Mouse (Mus musculus) left cerebral cortex, adult 8-10 months (tissue): Measurements from ENCODE around the gene Rep15. TPM values are rescaled to one million over a fixed set of nuclear protein-coding genes. Genes with fewer than 3 reads are reported as not detected.

Source experiments
- DNase-seq, 2 experiments: peaks; one replicate each; pipeline ENCODE4 v3.0.0; 2022; ENCODE audit warnings: low spot score in 2 of 2
- total RNA-seq, 4 experiments: library from RNA; stranded (reverse); gene quantifications; 2 replicates each; pipeline ENCODE4 v1.2.4; 2022

Gene Rep15
- 1 to 10 TPM; 1.5 to 2.4 (median 1.9) TPM for total RNA-seq

GRCm38 (mm10) chr6:147032303-147032925 lies at the start of gene Rep15:
Gene Rep15 (plus strand): TSS chr6:147032584.
- DNase-seq = no peak

GRCm38 (mm10) chr6:146984569-146984968 lies 47.8 kb upstream of the Rep15 start:
- peak in 1 of 2 experiments; percentile 65 for DNase-seq

DNA sequence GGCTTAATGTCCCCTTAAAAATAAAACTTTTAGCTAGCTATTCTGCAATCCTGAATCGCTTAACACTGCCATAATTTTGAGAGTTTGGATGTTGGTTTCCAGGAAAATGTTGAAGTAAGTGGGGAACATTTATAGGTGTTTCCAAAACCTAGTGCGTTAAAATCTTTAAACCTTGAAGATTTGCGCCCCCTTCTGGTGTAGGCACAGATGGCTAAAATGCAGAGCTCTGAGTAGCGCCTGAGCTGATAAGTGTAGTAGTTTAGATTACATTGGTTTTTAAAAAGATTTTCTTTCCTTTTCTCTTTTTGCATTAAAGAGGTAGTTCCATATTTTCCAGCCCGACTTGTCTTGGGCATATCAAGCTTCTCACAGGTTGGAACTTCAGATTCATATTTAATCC lies 38.1 kb upstream of the Rep15 start:
- no peak for DNase-seq

DNA sequence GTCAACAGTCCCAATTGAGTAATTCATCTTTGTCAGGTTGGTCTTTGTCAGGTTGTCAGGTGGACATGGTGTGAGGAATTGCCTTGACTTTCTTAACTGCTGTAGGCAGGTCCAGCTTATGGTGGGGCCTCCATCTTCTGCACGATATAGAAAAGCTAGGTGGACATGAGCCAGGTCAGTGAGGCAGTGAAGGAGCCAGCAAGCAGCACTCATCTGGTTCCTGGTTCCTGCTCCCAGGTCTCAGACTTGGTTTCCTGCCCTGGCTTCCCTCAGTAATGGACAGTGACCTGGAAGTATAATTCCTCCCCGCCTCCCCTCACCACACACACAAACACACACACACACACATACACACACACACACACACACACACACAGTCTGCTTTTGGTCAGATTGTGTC lies 37.0 kb upstream of the Rep15 start:
- no peak for DNase-seq

DNA sequence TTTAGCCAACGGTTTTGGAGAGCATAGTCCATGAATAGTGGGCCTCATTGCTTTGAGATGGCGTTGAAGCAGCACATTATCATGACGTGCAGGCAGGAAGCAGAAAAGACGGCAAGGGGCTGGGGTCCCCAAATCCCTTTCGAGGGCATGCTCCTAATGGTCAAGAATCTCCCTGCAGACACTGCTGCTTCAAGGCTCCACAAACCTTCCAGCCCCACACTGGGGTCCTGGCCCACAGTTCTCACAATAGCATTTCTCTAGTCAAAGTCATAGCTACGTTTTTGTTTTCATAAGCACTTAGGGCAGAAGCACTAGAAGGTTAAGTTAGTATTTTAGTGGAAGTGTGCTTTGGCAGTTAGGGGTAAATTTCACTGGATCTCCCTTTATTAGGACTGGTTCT lies 36.5 kb upstream of the Rep15 start:
- no peak for DNase-seq

- no peak for DNase-seq
These were observed 35.4 kb upstream of the Rep15 start for GRCm38 (mm10) chr6:146997006-146997405.

DNA sequence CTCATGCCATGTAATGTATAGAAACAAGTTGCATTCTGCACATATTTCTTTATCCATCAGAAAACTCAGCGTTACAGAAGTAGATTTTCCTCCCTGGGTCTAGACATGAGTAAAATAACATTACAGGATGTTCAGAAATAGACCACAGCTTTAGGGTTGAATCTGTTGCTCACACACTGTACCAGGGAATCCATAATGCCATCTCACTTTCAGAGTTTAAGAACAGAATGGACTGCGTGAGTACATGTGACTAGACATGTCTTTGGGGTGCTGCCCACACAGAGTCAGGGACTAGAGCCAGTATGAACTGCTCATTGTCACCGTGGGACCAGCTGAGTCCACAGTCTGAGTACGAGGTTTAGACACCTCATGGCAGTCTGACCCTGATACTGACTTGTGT lies 33.7 kb upstream of the Rep15 start:
- no peak for DNase-seq

DNA sequence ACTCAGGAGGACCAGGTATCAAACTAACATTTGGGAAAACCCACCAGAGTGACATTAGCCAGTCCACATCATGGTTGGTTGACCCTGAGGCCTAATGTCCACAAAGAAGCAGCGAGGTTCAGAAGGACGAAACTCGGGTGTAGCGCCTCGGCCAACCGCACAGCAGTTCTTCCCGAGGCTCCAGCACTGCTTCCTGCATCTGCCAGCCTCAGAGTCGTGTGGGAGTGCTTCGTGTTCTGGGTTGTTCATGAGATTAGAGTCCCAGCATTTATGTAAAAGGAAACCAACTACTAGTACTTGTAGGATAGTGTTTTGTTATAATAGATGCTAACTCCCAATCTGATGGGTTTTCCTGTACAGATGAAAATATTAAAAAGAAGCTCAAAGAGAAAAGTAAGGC lies 33.1 kb upstream of the Rep15 start:
- DNase-seq = no peak

- no peak for DNase-seq
These were observed 32.6 kb upstream of the Rep15 start for GRCm38 (mm10) chr6:146999755-147000154.

GRCm38 (mm10) chr6:147008148-147008547 lies 24.2 kb upstream of the Rep15 start:
- no peak for DNase-seq

- DNase-seq = no peak
These were observed 22.0 kb upstream of the Rep15 start for GRCm38 (mm10) chr6:147010358-147010757.

GRCm38 (mm10) chr6:147010811-147011520 lies 21.4 kb upstream of the Rep15 start:
- no peak for DNase-seq

DNA sequence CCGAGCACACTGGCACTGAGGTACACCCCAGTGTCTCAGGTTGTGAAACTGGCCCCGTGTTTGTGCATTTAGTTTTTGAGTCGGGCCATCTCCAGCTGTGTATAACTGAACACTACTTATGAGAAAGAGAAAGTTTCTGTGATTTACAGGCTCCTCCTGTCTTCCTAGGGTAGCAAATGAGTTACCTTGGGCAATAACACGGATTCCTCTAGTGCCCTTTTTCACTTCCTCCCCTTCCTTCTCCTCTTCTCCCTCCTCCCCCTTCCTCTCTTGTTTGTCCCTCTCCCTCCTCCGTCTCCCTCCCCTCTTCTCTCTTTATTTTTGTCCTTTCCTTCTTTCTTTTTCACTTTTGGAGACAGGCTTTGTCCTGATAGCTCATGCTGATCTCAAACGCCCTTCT lies 20.8 kb upstream of the Rep15 start:
- no peak for DNase-seq

- no peak for DNase-seq
These were observed 20.4 kb upstream of the Rep15 start for GRCm38 (mm10) chr6:147011977-147012376.

DNA sequence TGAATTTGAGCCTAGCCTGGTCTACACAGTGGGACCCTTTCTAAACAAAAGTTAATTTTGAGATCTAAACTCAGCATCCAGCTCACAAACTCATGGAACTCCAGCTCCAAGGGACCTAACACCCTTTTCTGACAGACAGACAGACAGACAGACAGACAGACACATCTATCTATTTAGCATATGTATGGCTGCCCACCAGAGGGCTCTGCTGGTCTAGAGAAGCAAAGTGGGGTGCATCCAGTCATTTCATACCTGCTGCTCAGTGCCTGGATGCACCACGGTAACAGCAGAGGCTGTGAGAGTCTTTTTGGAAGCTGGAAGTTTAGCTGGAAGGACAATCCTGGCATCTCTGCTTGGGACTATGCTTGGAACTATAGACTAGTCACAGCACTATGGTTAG lies 18.8 kb upstream of the Rep15 start:
- no peak for DNase-seq

DNA sequence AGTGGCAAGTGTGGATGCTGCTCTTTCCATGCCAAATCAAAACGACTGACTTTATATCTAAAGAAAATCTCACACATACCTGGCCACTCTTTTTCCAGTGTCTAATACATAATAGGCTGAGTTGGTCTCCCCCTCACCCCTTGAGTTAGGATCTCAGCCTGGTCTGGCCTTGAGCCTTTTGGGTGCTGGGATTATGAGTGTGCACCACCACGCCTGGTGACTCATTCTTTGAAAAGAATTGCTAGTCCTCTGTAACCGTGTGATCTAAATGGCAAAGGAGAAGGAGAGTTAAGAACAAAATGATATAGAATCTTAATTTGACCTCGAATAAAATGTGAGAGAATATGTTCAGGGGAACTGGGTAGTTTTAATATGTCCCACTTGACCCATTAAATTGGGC lies 14.5 kb upstream of the Rep15 start:
- DNase-seq = no peak

DNA sequence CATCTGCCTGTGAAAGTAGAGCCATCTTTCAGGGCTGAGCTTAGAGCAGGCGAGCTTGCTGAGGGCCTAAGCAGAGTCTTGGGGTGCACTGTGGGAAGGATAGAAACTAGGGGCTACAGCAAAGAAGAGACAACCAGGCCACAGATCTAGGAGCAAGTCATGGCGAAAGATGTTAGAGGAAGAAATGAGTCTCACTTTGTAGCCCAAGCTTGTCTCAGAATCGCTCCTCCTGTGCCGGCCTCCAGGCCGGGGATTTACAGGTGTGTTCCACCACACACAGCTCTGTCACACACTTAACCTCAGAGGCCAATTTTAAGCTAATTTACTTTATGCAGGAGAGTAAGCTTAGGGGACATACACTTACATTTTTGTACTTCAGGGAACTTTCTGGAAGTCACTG lies 14.0 kb upstream of the Rep15 start:
- DNase-seq = no peak

- DNase-seq = no peak
These were observed 11.2 kb upstream of the Rep15 start for GRCm38 (mm10) chr6:147021181-147021580.

DNA sequence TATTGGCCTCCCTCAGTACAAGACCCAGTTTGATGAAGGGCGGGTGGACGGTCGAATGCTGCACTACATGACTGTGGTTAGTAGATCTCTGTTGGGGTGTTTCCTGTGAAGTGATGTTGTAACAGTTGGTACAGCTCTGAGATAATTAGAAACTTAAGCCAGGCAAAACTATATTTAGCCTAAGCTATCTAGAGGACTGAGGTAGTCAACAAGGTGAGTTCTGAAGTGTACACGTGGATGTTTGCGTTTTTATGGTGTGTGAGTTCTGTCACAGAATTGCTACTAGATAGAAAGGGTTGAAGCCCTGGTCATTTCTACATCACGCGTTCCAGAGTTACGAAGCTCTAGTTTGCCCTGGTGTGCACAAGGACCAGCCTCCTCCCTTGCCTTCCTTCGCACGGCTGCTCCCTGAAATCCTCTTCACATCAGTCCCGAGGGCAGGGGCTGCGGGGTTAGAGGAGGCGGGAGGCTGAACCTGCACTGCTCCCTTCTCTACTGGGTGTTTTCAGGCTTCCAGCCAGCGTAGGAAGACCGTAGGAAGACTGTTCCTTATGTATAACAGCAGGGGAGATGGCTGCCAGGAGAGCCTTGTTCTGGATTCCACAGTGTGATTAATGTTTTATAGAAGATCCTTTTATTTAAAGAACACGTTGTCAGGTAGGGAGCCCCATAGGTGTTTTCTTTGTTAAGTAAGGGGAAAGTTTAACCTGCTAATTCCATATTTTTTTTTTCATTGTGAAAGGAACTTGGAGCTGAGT lies 9.8 kb upstream of the Rep15 start:
- DNase-seq = no peak

- no peak for DNase-seq
These were observed 9.3 kb upstream of the Rep15 start for GRCm38 (mm10) chr6:147023133-147023395.

GRCm38 (mm10) chr6:147023568-147023967 lies 8.8 kb upstream of the Rep15 start:
- DNase-seq = no peak

- no peak for DNase-seq
These were observed 7.6 kb upstream of the Rep15 start for GRCm38 (mm10) chr6:147024761-147025160.

DNA sequence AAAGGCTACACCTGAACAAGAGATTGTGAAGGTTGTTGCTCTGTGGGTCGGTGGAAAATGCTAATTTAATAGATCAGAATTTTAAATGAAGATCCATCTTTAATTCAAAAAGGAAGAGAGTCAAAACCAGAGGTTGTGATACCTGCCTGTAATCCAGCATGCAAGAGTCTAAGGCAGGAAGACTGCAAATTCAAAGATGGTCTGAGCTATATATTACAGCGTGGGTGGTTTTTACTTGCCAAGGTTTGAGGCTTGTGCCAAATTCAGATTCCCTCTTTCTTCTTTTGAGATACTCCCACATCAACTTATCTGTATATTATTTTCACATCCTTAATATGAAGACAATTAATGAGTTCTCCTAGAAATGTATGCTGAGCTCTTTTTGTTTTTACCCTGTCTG lies 4.0 kb upstream of the Rep15 start:
- no peak for DNase-seq
